Mouse (Mus musculus) common myeloid progenitor, adult 5-6 weeks (primary cell): ENCODE measurements around the gene Mfge8. TPM values are rescaled to one million over a fixed set of nuclear protein-coding genes. Genes with fewer than 3 reads are reported as not detected.
A peak's percentile ranks its signal among the peaks of the same experiment; 100 is the strongest.

ENCODE experiments used
- ATAC-seq: replicated peaks from 2 replicates; pipeline ENCODE4 v1.8.0; 2016; ENCODE audit warnings: low read depth, mild to moderate bottlenecking, moderate TSS enrichment, inconsistent platforms; ENCODE audit not compliant: poor library complexity, severe bottlenecking
- total RNA-seq: library from RNA; stranded (forward); fragments of 200-1000, 187-1606 nt; gene quantifications from 2 replicates; pipeline ENCODE4 v1.2.3, GENCODE M21; 2017

Gene Mfge8
- 19.9 and 26.4 TPM in 2 replicates for total RNA-seq

- ATAC-seq = peak; percentile 98
These were observed at the start of gene Mfge8 for GRCm38 (mm10) chr7:79148711-79149266. Gene Mfge8 (minus strand): TSS chr7:79149060.

GRCm38 (mm10) chr7:79194560-79195413, 45.9 kb upstream of the Mfge8 start:
- ATAC-seq = no peak

- no peak for ATAC-seq
These were observed 45.1 kb upstream of the Mfge8 start for GRCm38 (mm10) chr7:79193936-79194335.

GRCm38 (mm10) chr7:79191501-79191900, 42.6 kb upstream of the Mfge8 start:
- ATAC-seq = no peak

GRCm38 (mm10) chr7:79190592-79190991, 41.7 kb upstream of the Mfge8 start:
- ATAC-seq = peak; percentile 25; the same call in 1 of the 2 replicates

- no peak for ATAC-seq
These were observed 40.4 kb upstream of the Mfge8 start for GRCm38 (mm10) chr7:79189211-79189610.

GRCm38 (mm10) chr7:79187591-79187990, 38.7 kb upstream of the Mfge8 start:
- ATAC-seq = no peak

GRCm38 (mm10) chr7:79183417-79183816, 34.6 kb upstream of the Mfge8 start:
- no peak for ATAC-seq

GRCm38 (mm10) chr7:79173800-79174199, 24.9 kb upstream of the Mfge8 start:
- ATAC-seq = no peak

- no peak for ATAC-seq
These were observed 22.9 kb upstream of the Mfge8 start for GRCm38 (mm10) chr7:79171782-79172181.

GRCm38 (mm10) chr7:79167006-79167562, 18.2 kb upstream of the Mfge8 start:
- ATAC-seq = 0 out of 2 replicates have a peak, but pooled peaks have one; percentile 39

- ATAC-seq = no peak
These were observed 10.5 kb upstream of the Mfge8 start for GRCm38 (mm10) chr7:79159406-79159805.

- ATAC-seq = no peak
These were observed 662 bp upstream of the Mfge8 start for GRCm38 (mm10) chr7:79149522-79149921.

- ATAC-seq = no peak
These were observed 768 bp downstream of the Mfge8 start for GRCm38 (mm10) chr7:79147931-79148653.

GRCm38 (mm10) chr7:79147011-79147837, 1.6 kb downstream of the Mfge8 start:
- no peak for ATAC-seq

- peak; percentile 83 for ATAC-seq
These were observed 8.0 kb downstream of the Mfge8 start for GRCm38 (mm10) chr7:79140897-79141296.

GRCm38 (mm10) chr7:79139891-79140591, 8.8 kb downstream of the Mfge8 start:
- ATAC-seq = no peak

GRCm38 (mm10) chr7:79139328-79139824, 9.5 kb downstream of the Mfge8 start:
- no peak for ATAC-seq

GRCm38 (mm10) chr7:79133391-79133790, 15.5 kb downstream of the Mfge8 start:
- no peak for ATAC-seq
